Mouse (Mus musculus): ENCODE results near the gene Unc5a.

Gene Unc5a

GRCm38 (mm10) chr13:54957281-54957680 is 8.1 kb downstream of the Unc5a start:
- DNase-seq: no peak

GRCm38 (mm10) chr13:54959059-54959701 is 10.0 kb downstream of the Unc5a start:
- DNase-seq: no peak

- no peak for DNase-seq
Observed at GRCm38 (mm10) chr13:54959842-54960241, 10.6 kb downstream of the Unc5a start.

DNA sequence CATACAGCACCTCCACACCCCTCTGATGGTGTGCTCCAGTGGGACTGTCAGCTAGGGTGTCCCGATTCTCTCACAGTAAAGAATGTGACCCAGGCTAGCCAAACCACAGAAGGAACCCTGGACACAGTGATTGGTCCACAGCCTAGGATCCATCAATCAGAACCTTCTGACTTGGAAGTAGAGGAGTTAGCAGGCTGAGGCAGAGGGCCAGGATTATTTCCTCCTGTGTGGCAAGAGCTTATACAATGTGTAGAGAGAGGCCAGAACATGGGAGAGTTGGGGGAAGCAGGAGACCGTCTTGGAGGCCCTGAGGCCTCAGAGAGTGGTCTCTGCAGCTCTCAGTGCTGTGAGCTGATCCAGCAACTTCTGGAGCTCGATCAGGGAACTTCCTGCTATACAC is 11.3 kb downstream of the Unc5a start:
- DNase-seq: no peak

GRCm38 (mm10) chr13:54965256-54965655 is 16.0 kb downstream of the Unc5a start:
- DNase-seq: no peak

DNA sequence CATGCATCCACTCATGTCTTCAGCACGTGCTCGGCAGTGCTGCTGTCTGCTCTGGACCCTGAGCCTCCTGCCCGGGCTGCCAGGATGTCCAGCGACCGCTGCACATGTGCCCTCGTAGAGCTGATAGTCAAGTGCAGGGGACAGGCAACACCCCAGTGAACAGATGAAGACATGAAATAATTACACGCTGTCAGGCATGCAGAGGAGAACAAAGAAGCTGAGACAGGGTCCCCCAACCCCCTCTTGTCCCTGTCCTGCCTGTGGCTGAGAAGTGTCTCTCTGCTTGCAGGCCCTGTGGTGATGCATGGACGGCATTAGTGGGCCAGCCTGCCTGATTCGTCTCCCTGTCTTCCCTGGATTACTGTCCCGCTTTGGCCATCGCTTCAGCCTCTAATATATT is 18.3 kb downstream of the Unc5a start:
- no peak for DNase-seq

DNA sequence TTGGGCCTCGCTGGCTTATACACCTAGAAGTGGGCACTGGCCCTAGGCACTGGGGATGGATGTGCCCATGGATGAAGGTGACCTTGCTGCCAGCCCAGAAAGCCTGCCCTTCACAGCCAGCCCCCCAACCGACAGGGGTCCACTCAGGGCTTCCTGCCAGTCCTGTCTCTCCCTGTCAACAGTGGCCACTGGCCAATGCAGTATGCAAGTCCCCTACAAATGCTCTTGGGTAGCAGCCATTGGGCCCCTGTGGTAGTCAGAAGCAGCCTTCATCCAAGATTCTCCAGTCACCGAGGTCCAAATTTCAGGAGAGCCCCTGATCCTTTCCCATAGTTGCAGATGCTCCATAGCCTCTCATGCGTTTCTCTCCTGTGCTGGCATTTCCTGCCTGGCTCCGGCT is 19.4 kb downstream of the Unc5a start:
- DNase-seq: no peak

DNA sequence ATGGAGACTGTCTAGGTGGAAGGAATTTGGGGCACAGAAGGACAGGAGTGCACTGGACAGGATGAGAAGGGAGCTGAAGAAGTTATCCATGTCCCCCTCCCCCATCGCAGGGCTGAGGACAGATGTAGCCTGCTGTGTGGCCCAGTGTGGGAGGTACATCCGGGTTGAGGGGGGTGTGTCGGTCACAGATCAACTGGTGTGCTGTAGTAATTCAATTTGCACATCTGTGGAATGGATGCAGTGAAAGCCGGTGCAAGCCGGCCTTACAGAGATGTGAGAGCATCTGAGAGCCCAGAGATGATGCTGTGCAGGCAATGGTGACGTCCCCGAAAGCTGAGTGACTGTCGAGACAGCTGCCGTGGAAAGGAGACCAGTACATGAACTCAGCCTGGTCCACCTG is 20.3 kb downstream of the Unc5a start:
- no peak for DNase-seq

DNA sequence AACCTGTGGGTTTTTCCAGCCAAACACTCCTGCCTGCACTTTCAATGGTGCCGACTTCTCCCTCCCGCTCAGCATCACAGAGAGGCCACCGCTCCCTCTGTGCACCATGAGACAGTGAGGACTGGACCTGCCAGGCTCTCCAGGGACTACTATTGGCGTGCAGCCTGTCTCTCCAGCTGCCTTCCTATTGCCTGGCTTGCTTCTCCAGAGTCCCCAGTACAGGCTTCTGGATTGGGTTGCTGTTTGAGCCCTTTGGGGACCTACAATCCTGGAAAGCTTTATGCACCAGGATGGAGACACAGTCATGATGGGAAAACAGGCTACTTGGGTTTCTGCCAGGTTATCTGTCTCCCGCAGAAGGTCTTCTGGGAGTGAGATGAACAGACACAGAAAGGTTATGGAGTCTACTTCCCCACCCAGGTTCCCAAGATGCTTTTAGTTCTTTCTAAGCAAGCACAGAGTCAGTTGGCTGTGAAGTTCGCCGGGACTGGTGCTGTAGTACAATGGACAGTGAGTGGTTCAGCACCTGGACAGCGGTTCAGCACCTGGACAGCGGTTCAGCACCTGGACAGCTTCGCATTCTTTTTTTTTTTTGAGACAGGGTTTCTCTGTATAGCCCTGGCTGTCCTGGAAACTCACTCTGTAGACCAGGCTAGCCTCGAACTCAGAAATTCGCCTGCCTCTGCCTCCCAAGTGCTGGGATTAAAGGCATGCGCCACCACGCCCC is 21.5 kb downstream of the Unc5a start:
- peak; percentile 71 for DNase-seq

- no peak for DNase-seq
Observed at GRCm38 (mm10) chr13:54975546-54975945, 26.3 kb downstream of the Unc5a start.

- DNase-seq: no peak
Observed at GRCm38 (mm10) chr13:54978804-54979203, 29.6 kb downstream of the Unc5a start.

GRCm38 (mm10) chr13:54980957-54981356 is 31.7 kb downstream of the Unc5a start:
- no peak for DNase-seq

DNA sequence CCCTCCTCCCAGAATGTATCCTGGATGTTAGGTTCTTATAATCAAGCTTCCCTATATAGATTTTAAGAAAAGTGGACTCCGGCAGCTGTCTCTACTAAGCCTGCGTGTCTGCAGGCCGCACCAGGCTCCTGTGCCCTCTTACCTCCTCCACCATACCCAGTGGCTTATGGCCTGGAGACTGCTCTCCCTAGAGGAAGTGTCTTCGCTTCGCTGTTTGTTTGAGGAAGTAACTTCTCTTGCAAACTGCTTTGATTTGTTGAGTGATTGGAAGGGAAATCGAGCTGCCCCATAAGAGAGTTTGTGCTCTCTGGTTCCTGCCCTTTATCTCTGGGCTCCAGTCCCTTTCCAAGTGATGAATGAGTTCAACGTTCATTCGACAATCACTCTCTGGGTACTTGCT is 33.8 kb downstream of the Unc5a start:
- DNase-seq: no peak

DNA sequence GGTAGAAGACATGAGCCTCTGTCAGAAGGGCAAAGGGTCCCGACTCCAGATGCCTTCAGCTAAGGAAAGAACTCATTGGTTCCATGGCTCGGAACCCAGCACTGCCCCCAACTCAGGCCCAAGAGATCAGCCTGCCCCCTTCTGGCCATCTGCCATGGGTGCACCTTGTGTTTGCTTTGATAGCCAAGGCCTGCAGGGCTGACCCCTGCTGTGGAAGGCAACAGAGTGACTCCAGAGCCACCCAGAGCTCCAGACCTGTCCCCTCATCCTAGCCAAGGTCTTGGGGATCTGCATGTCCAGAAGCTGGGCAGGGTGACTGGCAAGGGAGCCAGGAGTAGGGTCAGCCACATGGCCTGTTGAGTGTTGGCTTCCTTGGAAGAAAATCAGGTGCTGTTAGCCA is 34.4 kb downstream of the Unc5a start:
- DNase-seq: no peak

DNA sequence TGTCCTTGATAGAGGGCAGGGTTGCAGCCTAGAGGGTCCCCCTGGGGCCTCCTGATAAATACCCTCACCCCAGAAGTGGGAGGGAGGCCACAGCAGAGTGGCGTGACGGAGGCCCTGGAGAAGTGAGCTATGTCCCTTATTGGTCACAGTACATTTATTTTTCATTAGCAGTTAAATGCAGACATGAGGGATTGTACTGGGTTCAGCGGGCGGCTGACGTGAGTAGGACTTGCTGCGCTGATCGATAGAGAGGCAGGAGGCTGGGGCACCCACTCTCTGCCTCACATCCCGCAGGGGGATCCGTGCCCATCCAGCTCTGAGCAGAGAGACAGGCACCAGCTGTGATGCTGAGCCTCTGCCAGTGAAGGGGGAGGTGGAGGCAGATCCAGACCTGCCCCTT is 38.2 kb downstream of the Unc5a start:
- no peak for DNase-seq

GRCm38 (mm10) chr13:54988181-54988760 is 39.1 kb downstream of the Unc5a start:
- no peak for DNase-seq

DNA sequence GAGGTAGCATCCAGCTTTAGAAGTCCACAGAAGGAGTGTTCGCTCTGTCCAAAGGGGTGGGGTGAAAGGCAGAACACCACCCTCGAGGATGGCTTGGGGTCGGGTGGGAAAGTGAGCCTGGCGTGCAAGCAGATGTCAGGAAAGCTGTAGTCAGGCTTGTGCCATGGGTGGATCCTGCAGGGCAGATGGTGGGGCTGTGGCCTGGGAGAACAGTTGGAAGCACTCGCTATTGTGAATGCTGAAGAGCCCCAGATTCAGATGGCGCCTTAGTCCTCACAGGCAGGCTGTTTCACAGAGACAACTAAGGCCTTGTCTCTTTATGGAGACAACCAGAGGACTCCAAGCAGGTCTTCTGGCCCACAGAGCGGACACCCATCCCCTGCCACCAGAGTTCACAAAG is 43.0 kb downstream of the Unc5a start:
- DNase-seq: no peak

GRCm38 (mm10) chr13:54994576-54994975 is 45.4 kb downstream of the Unc5a start:
- DNase-seq: no peak

DNA sequence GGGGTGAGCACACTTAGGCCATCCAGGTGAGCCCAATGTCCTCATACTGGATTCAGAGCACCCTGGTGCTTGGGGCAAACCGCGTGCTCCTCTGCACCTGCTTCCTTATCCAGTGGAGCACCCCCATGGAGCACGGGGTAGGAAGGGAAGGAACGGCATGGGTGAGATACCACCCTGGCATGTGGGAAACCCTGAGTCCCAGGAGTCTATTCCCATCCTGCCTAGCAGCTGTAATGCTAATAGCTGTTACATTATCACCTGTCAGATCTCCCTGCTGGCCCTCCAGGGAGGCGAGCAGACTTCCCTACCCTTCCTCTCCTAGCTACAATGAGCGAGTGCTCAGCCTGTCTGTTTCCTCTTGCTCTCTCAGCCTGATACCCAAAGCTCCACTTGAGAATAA is 46.0 kb downstream of the Unc5a start:
- DNase-seq: no peak

DNA sequence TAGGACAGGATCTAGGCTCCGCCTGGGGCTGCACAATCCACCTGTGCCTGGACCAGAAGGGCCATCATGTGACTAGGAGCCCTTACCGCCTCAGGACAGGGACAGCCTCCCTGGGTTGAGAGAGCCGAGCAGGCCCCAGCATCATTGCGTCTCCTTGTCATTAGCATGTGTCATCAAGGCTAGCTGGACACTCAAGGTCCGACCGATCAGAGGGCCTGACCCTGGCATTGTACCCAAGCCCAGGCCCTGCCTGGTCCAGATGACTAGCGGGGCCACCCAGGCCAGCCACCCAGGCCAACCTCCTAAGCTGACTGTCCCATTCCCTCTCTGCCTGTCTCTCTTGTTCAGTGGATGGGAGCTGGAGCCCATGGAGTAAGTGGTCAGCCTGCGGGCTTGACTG is 48.4 kb downstream of the Unc5a start:
- no peak for DNase-seq

DNA sequence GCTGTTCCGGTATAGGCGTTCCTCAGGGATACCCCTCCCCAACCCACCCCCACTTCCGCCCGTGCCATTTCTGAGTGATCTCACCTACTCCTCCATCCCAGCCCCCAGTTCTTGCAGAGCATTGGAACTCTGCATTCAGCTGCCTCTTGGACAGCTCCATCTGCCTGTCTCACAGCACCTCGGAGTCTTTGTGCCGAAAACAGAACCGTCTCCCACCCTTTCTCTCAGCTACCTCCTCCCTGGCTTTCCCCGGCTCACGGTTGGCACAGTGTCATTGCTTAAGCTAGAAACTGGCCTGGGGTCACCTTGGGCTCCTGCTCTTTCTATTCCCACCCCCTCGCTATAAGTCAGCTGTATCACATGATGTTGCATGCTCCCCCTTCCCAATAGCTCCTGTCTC is 51.2 kb downstream of the Unc5a start:
- DNase-seq: no peak

- DNase-seq: no peak
Observed at GRCm38 (mm10) chr13:55002090-55002489, 52.9 kb downstream of the Unc5a start.

DNA sequence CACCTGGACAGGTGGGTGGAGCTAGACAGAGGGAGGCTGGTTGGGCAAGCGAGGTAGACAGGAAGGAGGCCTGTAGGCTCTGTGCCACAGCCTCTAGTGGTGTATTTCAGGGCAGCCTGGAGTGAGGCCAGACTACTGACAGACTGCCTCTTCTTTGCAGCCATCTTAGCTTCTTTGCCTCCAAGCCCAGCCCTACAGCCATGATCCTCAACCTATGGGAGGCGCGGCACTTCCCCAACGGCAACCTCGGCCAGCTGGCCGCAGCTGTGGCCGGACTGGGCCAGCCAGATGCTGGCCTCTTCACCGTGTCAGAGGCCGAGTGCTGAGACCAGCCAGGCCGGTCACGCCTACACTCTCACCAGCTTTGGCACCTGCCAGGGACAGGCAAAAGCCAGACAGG is 55.4 kb downstream of the Unc5a start:
- DNase-seq: no peak

- no peak for DNase-seq
Observed at GRCm38 (mm10) chr13:55005691-55006414, 56.6 kb downstream of the Unc5a start.

Data from thymus, postnatal 4 days (tissue).